Comparison of ENCODE assay signal across 18 mouse cellular contexts in genomic region chr2:91130126-91130525, GRCm38 (mm10). TPM values are rescaled to one million over a fixed set of nuclear protein-coding genes. Genes with fewer than 3 reads are reported as not detected.
DNase-seq lines count a peak whose midpoint lies in the region; ATAC-seq and TF ChIP-seq lines count a peak whose summit lies in the region.
"Had no signal": no experiment of that assay in that cellular context is flagged by ENCODE, and none has a peak within 500 bp of the region (broad histone marks: within the 10 kb centered on the region; RNA-seq: fewer than 3 reads in every experiment).

No protein-coding gene starts in this region.

- ATAC-seq in heart, embryonic 15.5 days (replicated peaks; ENCODE audit: insufficient number of reproducible peaks, insufficient read depth, low FRiP score, low read depth), result no peak
- ATAC-seq in intestine, postnatal 0 days, result no peak
- ATAC-seq: forebrain, embryonic 15.5 days; midbrain, embryonic 16.5 days had no signal

- no peak for TF ChIP-seq CTCF in testis, adult 2 months (IDR thresholded peaks at IDR 0.05; ENCODE audit: control insufficient read depth, insufficient read depth, insufficient replicate concordance, low read depth, low read length)
- TF ChIP-seq CTCF in intestine, postnatal 0 days (IDR thresholded peaks at IDR 0.05; ENCODE audit: low read depth), result no peak

- TF ChIP-seq POLR2A in testis, adult 2 months (IDR thresholded peaks at IDR 0.05; ENCODE audit: control insufficient read depth, low read depth, low read length), result no peak

- 87% methylated on average over 6 of the region's 6 CpGs for WGBS in heart, embryonic 10.5 days
- 61% methylated on average over 6 of the region's 6 CpGs for WGBS in heart, embryonic 15.5 days
- WGBS in intestine, postnatal 0 days, result 86% methylated on average over 6 of the region's 6 CpGs

- no peaks in the 10 kb centered on the region for H3K27me3 ChIP-seq in heart, embryonic 10.5 days (ENCODE audit: insufficient read depth, poor library complexity, severe bottlenecking)
- no peaks in the 10 kb centered on the region for H3K27me3 ChIP-seq in heart, embryonic 15.5 days
- no peaks in the 10 kb centered on the region for H3K27me3 ChIP-seq in testis, adult 2 months (ENCODE audit: control insufficient read depth, insufficient read depth, low read length)
- H3K27me3 ChIP-seq in intestine, postnatal 0 days (replicated peaks; ENCODE audit: control insufficient read depth, insufficient read depth, low read length), result no peaks in the 10 kb centered on the region
- H3K27me3 ChIP-seq: forebrain, embryonic 15.5 days; kidney, embryonic 15.5 days had no signal

- no peaks in the 10 kb centered on the region for H3K9me3 ChIP-seq in heart, embryonic 10.5 days
- H3K9me3 ChIP-seq in heart, embryonic 15.5 days (replicated peaks), result no peaks in the 10 kb centered on the region
- H3K9me3 ChIP-seq in intestine, postnatal 0 days (ENCODE audit: control insufficient read depth), result no peaks in the 10 kb centered on the region
- H3K9me3 ChIP-seq: embryonic facial prominence, embryonic 10.5 days; forebrain, embryonic 15.5 days; hindbrain, embryonic 10.5 days; kidney, embryonic 15.5 days had no signal

- no peak overlapping the region for H3K27ac ChIP-seq in heart, embryonic 10.5 days
- H3K27ac ChIP-seq in heart, embryonic 15.5 days, result 0 out of 2 replicates have a peak overlapping the region, but pooled peaks have one; percentile 8
- H3K27ac ChIP-seq in testis, adult 2 months (ENCODE audit: control insufficient read depth, insufficient read depth, low read depth, low read length), result 0 out of 2 replicates have a peak overlapping the region, but pooled peaks have one; percentile 15
- H3K27ac ChIP-seq in intestine, postnatal 0 days (ENCODE audit: low read depth, low read length), result no peak overlapping the region
- H3K27ac ChIP-seq: embryonic facial prominence, embryonic 10.5 days; forebrain, embryonic 15.5 days; hindbrain, embryonic 10.5 days; kidney, embryonic 15.5 days had no signal

- no peak overlapping the region for H3K9ac ChIP-seq in heart, embryonic 15.5 days
- H3K9ac ChIP-seq in intestine, postnatal 0 days (ENCODE audit: low read depth, low read length), result no peak overlapping the region
- H3K9ac ChIP-seq: forebrain, embryonic 15.5 days; kidney, embryonic 15.5 days had no signal

- H3K36me3 ChIP-seq in heart, embryonic 10.5 days, result peaks cover 100% of the 10 kb centered on the region
- peaks cover 75% of the 10 kb centered on the region for H3K36me3 ChIP-seq in heart, embryonic 15.5 days
- no peaks in the 10 kb centered on the region for H3K36me3 ChIP-seq in testis, adult 2 months (ENCODE audit: control insufficient read depth, insufficient read depth, low read length)
- no peaks in the 10 kb centered on the region for H3K36me3 ChIP-seq in intestine, postnatal 0 days (ENCODE audit: control insufficient read depth, insufficient read depth)
- H3K36me3 ChIP-seq: embryonic facial prominence, embryonic 10.5 days; forebrain, embryonic 15.5 days; hindbrain, embryonic 10.5 days; kidney, embryonic 15.5 days had no signal

- DNase-seq in heart, adult 11 months, result peak; percentile 98
- no peak for DNase-seq in heart, embryonic 10.5 days (ENCODE audit: low spot score)
- DNase-seq in adrenal gland, postnatal 14 days, result peak; percentile 66
- no peak for DNase-seq in kidney, postnatal 10 days
- DNase-seq: cerebellum, adult 18-20 months; liver; lung, adult 18-20 months; right cerebral cortex, postnatal 14 days; thymus, postnatal 4 days had no signal

- peaks cover 14% of the 10 kb centered on the region for H3K4me1 ChIP-seq in heart, embryonic 10.5 days
- H3K4me1 ChIP-seq in heart, embryonic 15.5 days (replicated peaks), result peaks cover 64% of the 10 kb centered on the region
- peaks cover 6% of the 10 kb centered on the region; the same call in 1 of the 2 replicates for H3K4me1 ChIP-seq in testis, adult 2 months (ENCODE audit: control insufficient read depth, insufficient read depth, low read length)
- no peaks in the 10 kb centered on the region for H3K4me1 ChIP-seq in intestine, postnatal 0 days (replicated peaks; ENCODE audit: control insufficient read depth, insufficient read depth, low read length)
- H3K4me1 ChIP-seq: embryonic facial prominence, embryonic 10.5 days; forebrain, embryonic 15.5 days; hindbrain, embryonic 10.5 days; kidney, embryonic 15.5 days had no signal

- H3K4me2 ChIP-seq in heart, embryonic 15.5 days, result no peak overlapping the region
- H3K4me2 ChIP-seq in intestine, postnatal 0 days (replicated peaks; ENCODE audit: low read depth), result no peak overlapping the region
- H3K4me2 ChIP-seq: forebrain, embryonic 15.5 days; kidney, embryonic 15.5 days had no signal

- no peak overlapping the region for H3K4me3 ChIP-seq in heart, embryonic 10.5 days
- H3K4me3 ChIP-seq in heart, embryonic 15.5 days, result no peak overlapping the region
- H3K4me3 ChIP-seq in testis, adult 2 months (ENCODE audit: control insufficient read depth, low read depth, low read length), result no peak overlapping the region
- no peak overlapping the region for H3K4me3 ChIP-seq in intestine, postnatal 0 days (ENCODE audit: low read depth, low read length)
- H3K4me3 ChIP-seq: embryonic facial prominence, embryonic 10.5 days; forebrain, embryonic 15.5 days; hindbrain, embryonic 10.5 days; kidney, embryonic 15.5 days had no signal

RNA-seq across cellular contexts. Expression of gene Mybpc3, which starts 12.2 kb away (rescaled TPM):
- polyA plus RNA-seq in heart, embryonic 10.5 days (2016; fragmentation: Nextera tagmentation; extraction: Ambion mirVana), result 450 and 1,030 TPM in 2 replicates
- 0.15 TPM in 1 of 2 replicates, not detected in the other for total RNA-seq in adrenal gland, postnatal 14 days (2021)
- polyA plus RNA-seq in heart, embryonic 15.5 days (2015; fragmentation: Nextera tagmentation; extraction: Ambion mirVana), result 909 and 937 TPM in 2 replicates
- 0.04 TPM in 1 of 2 replicates, not detected in the other for polyA plus RNA-seq in testis, adult 2 months (2012; rRNA removed)
- polyA plus RNA-seq in intestine, postnatal 0 days (2015; fragmentation: Nextera tagmentation; extraction: Ambion mirVana), result not detected in 2 replicates
- polyA plus RNA-seq: C2C12; forebrain, embryonic 15.5 days; hindbrain, embryonic 10.5 days had no signal

RNA-seq across cellular contexts. Expression of gene Spi1, which starts 47.9 kb away (rescaled TPM):
- 0.99 and 4.1 TPM in 2 replicates for polyA plus RNA-seq in heart, embryonic 10.5 days (2016; fragmentation: Nextera tagmentation; extraction: Ambion mirVana)
- 2.9 and 5.4 TPM in 2 replicates for total RNA-seq in adrenal gland, postnatal 14 days (2021)
- polyA plus RNA-seq in heart, embryonic 15.5 days (2015; fragmentation: Nextera tagmentation; extraction: Ambion mirVana), result 3.9 and 8.6 TPM in 2 replicates
- polyA plus RNA-seq in testis, adult 2 months (2012; rRNA removed), result 2.5 and 2.9 TPM in 2 replicates
- 5.1 and 7.3 TPM in 2 replicates for polyA plus RNA-seq in intestine, postnatal 0 days (2015; fragmentation: Nextera tagmentation; extraction: Ambion mirVana)
- polyA plus RNA-seq: C2C12 had no signal

RNA-seq across cellular contexts. Expression of gene Madd, which starts 53.5 kb away (rescaled TPM):
- polyA plus RNA-seq in heart, embryonic 10.5 days (2016; fragmentation: Nextera tagmentation; extraction: Ambion mirVana), result 6.8 and 7.7 TPM in 2 replicates
- 18.8 and 26.1 TPM in 2 replicates for total RNA-seq in adrenal gland, postnatal 14 days (2021)
- 4.1 and 7.0 TPM in 2 replicates for polyA plus RNA-seq in heart, embryonic 15.5 days (2015; fragmentation: Nextera tagmentation; extraction: Ambion mirVana)
- polyA plus RNA-seq in testis, adult 2 months (2012; rRNA removed), result 9.0 and 11.4 TPM in 2 replicates
- 3.1 and 4.7 TPM in 2 replicates for polyA plus RNA-seq in intestine, postnatal 0 days (2015; fragmentation: Nextera tagmentation; extraction: Ambion mirVana)

RNA-seq across cellular contexts. Expression of gene Slc39a13, which starts 59.9 kb away (rescaled TPM):
- 32.6 and 37.5 TPM in 2 replicates for polyA plus RNA-seq in heart, embryonic 10.5 days (2016; fragmentation: Nextera tagmentation; extraction: Ambion mirVana)
- total RNA-seq in adrenal gland, postnatal 14 days (2021), result 24.1 and 27.3 TPM in 2 replicates
- 53.5 and 63.2 TPM in 2 replicates for polyA plus RNA-seq in heart, embryonic 15.5 days (2015; fragmentation: Nextera tagmentation; extraction: Ambion mirVana)
- 65.7 and 67.9 TPM in 2 replicates for polyA plus RNA-seq in testis, adult 2 months (2012; rRNA removed)
- 12.6 and 15.0 TPM in 2 replicates for polyA plus RNA-seq in intestine, postnatal 0 days (2015; fragmentation: Nextera tagmentation; extraction: Ambion mirVana)

Comparison
In these comparisons a context has a peak if more than half of its experiments do, and no peak if none do; other contexts are left out.
1. DNase-seq: peak in heart, adult 11 months (single experiment) and adrenal gland, postnatal 14 days (single experiment); none in heart, embryonic 10.5 days (single experiment) and kidney, postnatal 10 days (single experiment).
2. H3K27ac ChIP-seq: peak in heart, embryonic 15.5 days (single experiment) and testis, adult 2 months (single experiment); none in heart, embryonic 10.5 days (single experiment) and intestine, postnatal 0 days (single experiment).
3. RNA of gene Mybpc3, which starts 12.2 kb away (polyA plus RNA-seq): 909 to 937 TPM in heart, embryonic 15.5 days and 450 to 1,030 TPM in heart, embryonic 10.5 days; 0.04 TPM in testis, adult 2 months and not detected in intestine, postnatal 0 days; every median in the first group is over 100 times any median in the second.